Mouse (Mus musculus) G1E (cell line): Measurements from ENCODE around the gene Nnat.

Experiments used
- CTCF ChIP-seq: IDR thresholded peaks from 2 replicates; pipeline ENCODE4 v1.5.1; 2012; ENCODE audit warnings: low read depth, low read length, inconsistent platforms, mixed read lengths
- GATA1 ChIP-seq: IDR thresholded peaks from 2 replicates; pipeline ENCODE4 v1.6.1; 2012; ENCODE audit warnings: borderline replicate concordance, low read length, inconsistent platforms, mixed read lengths
- GATA2 ChIP-seq: IDR thresholded peaks from 2 replicates; pipeline ENCODE4 v1.6.1; 2012; ENCODE audit warnings: low read depth, low read length, inconsistent platforms, borderline replicate concordance
- POLR2AphosphoS5 ChIP-seq: IDR thresholded peaks from 2 replicates; pipeline ENCODE4 v1.6.1; 2012; ENCODE audit warnings: low read depth, low read length, inconsistent platforms; ENCODE audit not compliant: insufficient replicate concordance
- TAL1 ChIP-seq: conservative IDR thresholded peaks from 2 replicates; pipeline ENCODE4 v1.6.1; 2012; ENCODE audit warnings: low read depth, low read length, inconsistent platforms, mixed read lengths

- TF ChIP-seq CTCF (no peak), GATA1 (no peak), POLR2AphosphoS5 (no peak), TAL1 (no peak), GATA2 (no peak)
These were observed 18.2 kb upstream of the Nnat start for GRCm38 (mm10) chr2:157541631-157542030.
